Mouse (Mus musculus) CH12.LX (cell line): ENCODE measurements at regions not wholly inside any gene's neighbourhood (a gene's known extent, or its start where the extent isn't known, plus 50 kb on each side); places are given as distances from the start of the nearest gene placed in this dataset.

Experiments used
- DNase-seq: peaks from one replicate; pipeline ENCODE4 v3.0.0-alpha.2; 2013; ENCODE audit errors: extremely low read depth
- H3K27ac ChIP-seq: 2 replicates; pipeline ENCODE4 v1.5.1; 2012; ENCODE audit warnings: low read depth, mild to moderate bottlenecking, control low read depth, moderate library complexity; ENCODE audit not compliant: insufficient read depth
- H3K27me3 ChIP-seq: replicated peaks from 2 replicates; pipeline ENCODE3; 2012; ENCODE audit warnings: inconsistent platforms
- H3K36me3 ChIP-seq, 2 experiments: replicated peaks in 1 of 2; 2 replicates each; pipeline versions ENCODE3 to v1.6.1; 2012; ENCODE audit warnings: inconsistent platforms in 1 of 2, low read length in 1 of 2, mild to moderate bottlenecking in 1 of 2, mixed read lengths in 1 of 2, moderate library complexity in 1 of 2; ENCODE audit not compliant: control insufficient read depth in 1 of 2, insufficient read depth in 1 of 2
- H3K4me1 ChIP-seq, 2 experiments: 2 replicates each; pipeline ENCODE4 v1.6.1; 2012; ENCODE audit warnings: inconsistent platforms in 1 of 2, moderate library complexity in 1 of 2; ENCODE audit not compliant: insufficient read depth in 2 of 2, control insufficient read depth in 1 of 2
- H3K4me2 ChIP-seq: 2 replicates; pipeline ENCODE4 v1.6.1; 2012; ENCODE audit warnings: low read depth, mild to moderate bottlenecking, control low read depth; ENCODE audit not compliant: poor library complexity, insufficient read depth, severe bottlenecking
- H3K4me3 ChIP-seq, 3 experiments: fragments of 150-350 bp in 1 of 3; sonication (generic) in 1 of 3; replicated peaks in 1 of 3; 2 replicates each; pipeline versions ENCODE3 to v1.5.1; 2011 to 2012; ENCODE audit warnings: low read depth in 2 of 3, low read length in 2 of 3, mild to moderate bottlenecking in 2 of 3, moderate library complexity in 2 of 3, control low read depth in 1 of 3, improper control_type of control experiment in 1 of 3, inconsistent platforms in 1 of 3, mixed read lengths in 1 of 3; ENCODE audit not compliant: poor library complexity in 1 of 3
- H3K79me2 ChIP-seq: replicated peaks from 2 replicates; pipeline ENCODE4 v1.6.1; 2012; ENCODE audit warnings: mild to moderate bottlenecking, moderate library complexity; ENCODE audit not compliant: control insufficient read depth, poor library complexity, insufficient read depth, severe bottlenecking; ENCODE audit errors: extremely low read depth
- H3K9ac ChIP-seq: 2 replicates; pipeline ENCODE4 v1.6.1; 2012; ENCODE audit warnings: low read depth, mild to moderate bottlenecking, control low read depth, moderate library complexity; ENCODE audit not compliant: insufficient read depth
- H3K9me3 ChIP-seq: replicated peaks from 2 replicates; pipeline ENCODE3; 2012; ENCODE audit warnings: low read length, inconsistent platforms, mixed read lengths
- CHD1 ChIP-seq: IDR thresholded peaks from 2 replicates; pipeline ENCODE4 v1.6.1; 2012; ENCODE audit warnings: low read depth, low read length, improper control_type of control experiment, inconsistent platforms
- CHD2 ChIP-seq: IDR thresholded peaks from 2 replicates; pipeline ENCODE4 v1.6.1; 2011; ENCODE audit warnings: low read length, improper control_type of control experiment
- E2F4 ChIP-seq: IDR thresholded peaks from 2 replicates; pipeline ENCODE4 v1.6.1; 2011; ENCODE audit warnings: low read depth, low read length, improper control_type of control experiment; ENCODE audit not compliant: insufficient replicate concordance
- HCFC1 ChIP-seq: IDR thresholded peaks from 2 replicates; pipeline ENCODE4 v1.6.1; 2012; ENCODE audit warnings: low read depth, mild to moderate bottlenecking, inconsistent platforms, low read length, improper control_type of control experiment
- IRF4 ChIP-seq: IDR thresholded peaks from 2 replicates; pipeline ENCODE4 v1.6.1; 2014; ENCODE audit warnings: low read depth, mild to moderate bottlenecking, inconsistent platforms, low read length, improper control_type of control experiment
- JUN ChIP-seq: IDR thresholded peaks from 2 replicates; pipeline ENCODE4 v1.6.1; 2011; ENCODE audit warnings: low read depth, mild to moderate bottlenecking, low read length, improper control_type of control experiment, moderate library complexity; ENCODE audit not compliant: insufficient read depth
- KAT2A ChIP-seq: IDR thresholded peaks from 2 replicates; pipeline ENCODE4 v1.6.1; 2012; ENCODE audit warnings: low read length, improper control_type of control experiment, inconsistent platforms; ENCODE audit not compliant: insufficient replicate concordance
- MXI1 ChIP-seq: IDR thresholded peaks from 2 replicates; pipeline ENCODE4 v1.6.1; 2011; ENCODE audit warnings: mild to moderate bottlenecking, low read depth, low read length, improper control_type of control experiment
- MYC ChIP-seq: IDR thresholded peaks from 2 replicates; pipeline ENCODE4 v1.6.1; 2011; ENCODE audit warnings: low read depth, mild to moderate bottlenecking, improper control_type of control experiment, low read length
- PAX5 ChIP-seq: IDR thresholded peaks from 2 replicates; pipeline ENCODE4 v1.6.1; 2012; ENCODE audit warnings: low read length, inconsistent platforms, mixed read lengths
- POLR2A ChIP-seq: IDR thresholded peaks from 2 replicates; pipeline ENCODE4 v1.6.1; 2011; ENCODE audit warnings: low read depth, mild to moderate bottlenecking, improper control_type of control experiment, low read length
- RAD21 ChIP-seq: IDR thresholded peaks from 2 replicates; pipeline ENCODE4 v1.6.1; 2011; ENCODE audit warnings: low read depth, mild to moderate bottlenecking, low read length, improper control_type of control experiment, moderate library complexity
- RCOR1 ChIP-seq: conservative IDR thresholded peaks from 2 replicates; pipeline ENCODE4 v1.6.1; 2012; ENCODE audit warnings: low read depth, mild to moderate bottlenecking, inconsistent platforms, low read length, improper control_type of control experiment
- TBP ChIP-seq: conservative IDR thresholded peaks from 2 replicates; pipeline ENCODE4 v1.6.1; 2011; ENCODE audit warnings: low read depth, low read length, improper control_type of control experiment
- USF1 ChIP-seq: IDR thresholded peaks from 2 replicates; pipeline ENCODE4 v1.6.1; 2014; ENCODE audit warnings: low read depth, mild to moderate bottlenecking, inconsistent platforms, low read length, improper control_type of control experiment
- USF2 ChIP-seq: conservative IDR thresholded peaks from 2 replicates; pipeline ENCODE4 v1.6.1; 2011; ENCODE audit warnings: low read depth, low read length, improper control_type of control experiment
- ZC3H11A ChIP-seq: IDR thresholded peaks from 2 replicates; pipeline ENCODE4 v1.6.1; 2012; ENCODE audit warnings: low read depth, mild to moderate bottlenecking, inconsistent platforms, low read length, improper control_type of control experiment
- ZMIZ1 ChIP-seq: IDR thresholded peaks from 2 replicates; pipeline ENCODE4 v1.6.1; 2012; ENCODE audit warnings: low read depth, mild to moderate bottlenecking, inconsistent platforms, low read length, improper control_type of control experiment
- ZNF384 ChIP-seq: IDR thresholded peaks from 2 replicates; pipeline ENCODE4 v1.6.1; 2012; ENCODE audit warnings: low read depth, low read length, improper control_type of control experiment, inconsistent platforms
- dilution Hi-C: fragments of 300-500 bp; cut with MboI; formaldehyde crosslinking; loops from 2 replicates; pipeline ENCODE4 v1.14.3; 2020; ENCODE audit warnings: low sequenced_read_pairs; ENCODE audit not compliant: extremely low pct_unique_long_range_greater_than_20kb, extremely low pct_ligation_motif_present
- in situ Hi-C: fragments of 300-500 bp; cut with MboI; formaldehyde crosslinking; loops from 3 replicates; pipeline ENCODE4 v1.14.3; 2019; ENCODE audit warnings: low sequenced_read_pairs, low pct_ligation_motif_present, low pct_unique_long_range_greater_than_20kb, mixed read lengths

DNA sequence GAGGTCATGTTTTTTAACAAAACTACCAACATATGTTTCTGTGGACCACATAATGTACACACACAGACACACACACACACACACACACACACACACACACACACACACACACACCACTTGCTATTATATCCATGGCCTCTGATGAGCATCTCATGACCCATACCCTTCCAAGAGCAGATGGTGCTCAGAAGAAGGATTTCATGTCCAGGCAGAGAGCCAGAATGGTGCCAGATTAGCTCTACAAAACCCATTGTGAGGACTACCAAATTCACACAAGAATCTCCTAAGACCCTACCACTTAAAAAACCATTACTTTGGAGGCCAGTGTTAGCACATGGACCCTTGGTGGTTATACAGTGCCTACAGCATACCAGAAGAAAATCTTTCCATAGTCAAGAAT, 810.5 kb downstream of the Efnb2 start:
- H3K9ac ChIP-seq = no peak overlapping the region
- no peaks in the 10 kb centered on the region for H3K27me3 ChIP-seq
- dilution Hi-C loops = no loop called here
- TF ChIP-seq E2F4 (no peak), CHD2 (no peak), USF2 (no peak), KAT2A (no peak), POLR2A (no peak), MXI1 (no peak), IRF4 (no peak), PAX5 (no peak), HCFC1 (no peak), ZC3H11A (no peak), ZNF384 (no peak), ZMIZ1 (no peak), JUN (no peak), RCOR1 (no peak), TBP (no peak), USF1 (no peak), CHD1 (no peak)
- no peaks in the 10 kb centered on the region for H3K4me1 ChIP-seq
- in situ Hi-C loops = no loop called here
- no peak overlapping the region for H3K4me2 ChIP-seq
- no peak for DNase-seq
- no peak overlapping the region for H3K4me3 ChIP-seq
- no peaks in the 10 kb centered on the region for H3K36me3 ChIP-seq
- no peaks in the 10 kb centered on the region for H3K79me2 ChIP-seq
- no peak overlapping the region for H3K27ac ChIP-seq
- peaks cover 39% of the 10 kb centered on the region for H3K9me3 ChIP-seq

DNA sequence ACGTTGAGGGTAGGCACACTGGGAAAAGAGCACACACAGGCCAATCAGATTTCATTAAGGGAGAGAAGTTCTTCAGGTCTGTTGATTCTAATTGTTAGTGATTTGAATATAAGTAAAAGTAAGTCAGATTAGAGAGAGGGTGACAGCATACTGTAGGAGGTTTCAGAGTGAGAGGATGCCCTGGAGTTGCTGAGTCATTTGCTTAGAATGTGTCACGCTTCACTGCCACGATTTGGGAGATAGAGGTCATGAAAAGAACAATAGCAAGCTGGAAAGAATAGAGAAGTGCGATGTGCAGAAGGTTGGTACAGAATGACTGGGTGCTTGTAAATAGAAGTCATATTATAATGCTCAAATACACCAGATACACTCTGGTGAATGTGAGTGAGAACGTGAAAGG, 829.1 kb downstream of the Efnb2 start:
- dilution Hi-C loops (no loop called here), in situ Hi-C loops (no loop called here)
- no peak overlapping the region for H3K4me3 ChIP-seq

More for the DNA sequence above, 829.1 kb downstream of the Efnb2 start:
- Histone ChIP-seq H3K79me2 (no peaks in the 10 kb centered on the region), H3K9ac (no peak overlapping the region), H3K4me1 (no peaks in the 10 kb centered on the region), H3K9me3 (peaks cover 23% of the 10 kb centered on the region), H3K27me3 (no peaks in the 10 kb centered on the region), H3K27ac (no peak overlapping the region), H3K4me2 (no peak overlapping the region), H3K36me3 (no peaks in the 10 kb centered on the region)
- TF ChIP-seq MYC (no peak), KAT2A (no peak), JUN (no peak), RAD21 (no peak), POLR2A (no peak), ZC3H11A (no peak)
- DNase-seq = no peak
